Mouse (Mus musculus) heart, embryonic 11.5 days (tissue): ENCODE measurements around the gene Mthfd1. TPM values are rescaled to one million over a fixed set of nuclear protein-coding genes. Genes with fewer than 3 reads are reported as not detected.

Source experiments
- ATAC-seq: fragments of 200-750 bp; cut with Nextera tagmentation; replicated peaks from 2 replicates; pipeline ENCODE4 v1.8.0; 2017; ENCODE audit warnings: moderate library complexity; ENCODE audit not compliant: insufficient number of reproducible peaks, low FRiP score, low TSS enrichment
- H3K27ac ChIP-seq: fragments of 300-500 bp; sonication (generic); 2 replicates; pipeline ENCODE4 v1.5.1; 2014; ENCODE audit warnings: mild to moderate bottlenecking, low read depth, low read length
- H3K27me3 ChIP-seq: fragments of 300-500 bp; sonication (generic); 2 replicates; pipeline ENCODE4 v1.6.1; 2014; ENCODE audit warnings: mild to moderate bottlenecking, low read length, mixed read lengths; ENCODE audit not compliant: control insufficient read depth, insufficient read depth
- H3K36me3 ChIP-seq: fragments of 300-500 bp; sonication (generic); 2 replicates; pipeline ENCODE4 v1.6.1; 2014; ENCODE audit warnings: mild to moderate bottlenecking, low read length, moderate library complexity, mixed read lengths; ENCODE audit not compliant: control insufficient read depth, insufficient read depth
- H3K4me1 ChIP-seq: fragments of 300-500 bp; sonication (generic); 2 replicates; pipeline ENCODE4 v1.6.1; 2014; ENCODE audit warnings: low read length; ENCODE audit not compliant: control insufficient read depth, insufficient read depth
- H3K4me2 ChIP-seq: fragments of 300-500 bp; sonication (generic); 2 replicates; pipeline ENCODE4 v1.6.1; 2014; ENCODE audit warnings: mild to moderate bottlenecking, moderate library complexity
- H3K4me3 ChIP-seq: fragments of 300-500 bp; sonication (generic); 2 replicates; pipeline ENCODE4 v1.5.1; 2014; ENCODE audit warnings: low read depth, low read length
- H3K9ac ChIP-seq: fragments of 300-500 bp; sonication (generic); 2 replicates; pipeline ENCODE4 v1.6.1; 2014; ENCODE audit warnings: mild to moderate bottlenecking, low read depth, low read length, moderate library complexity
- H3K9me3 ChIP-seq: fragments of 300-500 bp; sonication (generic); replicated peaks from 2 replicates; pipeline ENCODE4 v1.6.1; 2016; ENCODE audit warnings: low read length; ENCODE audit not compliant: control insufficient read depth
- WGBS: fragments of 180-500 bp; shearing (Covaris S2); extraction: QIAGEN DNeasy Blood & Tissue Kit; methylation state at CpG from one replicate; pipeline ENCODE4 v1.1.7; 2014; ENCODE audit not compliant: insufficient replicate concordance; 5-methylcytosine and 5-hydroxymethylcytosine counted together
- polyA plus RNA-seq: library from polyadenylated mRNA; unstranded; fragments of >200 nt; fragmentation: Nextera tagmentation; extraction: Ambion mirVana; gene quantifications from 2 replicates; pipeline ENCODE4 v1.2.1, GENCODE M21; 2014

Gene Mthfd1
- polyA plus RNA-seq, 1 experiment from 2014 or later: 44.5 TPM

DNA sequence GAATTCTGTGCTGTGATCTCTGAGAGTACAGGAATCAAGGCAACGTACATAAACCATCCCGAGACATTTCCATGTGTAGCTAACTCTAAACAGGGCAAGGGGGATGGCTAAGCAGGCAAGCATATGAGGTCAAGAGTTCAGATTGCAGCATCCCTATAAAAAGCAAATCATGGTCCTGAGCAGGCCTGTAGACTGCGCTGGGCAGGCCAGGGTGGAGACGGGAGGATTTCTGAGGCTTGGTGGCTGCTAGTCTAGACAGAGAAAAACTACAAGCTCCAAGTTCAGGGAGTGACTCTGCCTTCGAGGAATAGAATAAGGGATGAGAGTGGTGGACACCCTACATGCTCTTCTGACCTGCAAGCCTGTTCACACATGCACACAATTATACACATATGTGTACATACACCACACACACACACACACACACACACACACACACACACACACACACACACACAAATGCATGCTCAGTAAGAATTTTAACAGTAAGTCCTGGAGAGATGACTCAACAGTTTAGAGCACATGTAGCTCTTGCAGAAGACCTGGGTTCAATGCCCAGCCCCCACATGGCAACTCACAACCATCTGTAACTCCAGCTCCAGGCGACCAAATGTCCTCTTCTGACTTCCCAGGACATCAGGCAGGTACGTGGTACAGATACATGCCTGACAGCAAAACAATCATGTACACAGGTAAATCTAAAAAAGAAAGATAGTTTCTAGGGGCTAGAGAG, 15.1 kb upstream of the Mthfd1 start:
- ATAC-seq: no peak
- no peaks in the 10 kb centered on the region for H3K9me3 ChIP-seq
- no peak overlapping the region for H3K27ac ChIP-seq
- H3K4me3 ChIP-seq: no peak overlapping the region
- no peak overlapping the region for H3K4me2 ChIP-seq
- no peaks in the 10 kb centered on the region for H3K36me3 ChIP-seq
- H3K27me3 ChIP-seq: no peaks in the 10 kb centered on the region
- no peaks in the 10 kb centered on the region for H3K4me1 ChIP-seq
- no peak overlapping the region for H3K9ac ChIP-seq
- 63% methylated on average over 7 of the region's 7 CpGs for WGBS

DNA sequence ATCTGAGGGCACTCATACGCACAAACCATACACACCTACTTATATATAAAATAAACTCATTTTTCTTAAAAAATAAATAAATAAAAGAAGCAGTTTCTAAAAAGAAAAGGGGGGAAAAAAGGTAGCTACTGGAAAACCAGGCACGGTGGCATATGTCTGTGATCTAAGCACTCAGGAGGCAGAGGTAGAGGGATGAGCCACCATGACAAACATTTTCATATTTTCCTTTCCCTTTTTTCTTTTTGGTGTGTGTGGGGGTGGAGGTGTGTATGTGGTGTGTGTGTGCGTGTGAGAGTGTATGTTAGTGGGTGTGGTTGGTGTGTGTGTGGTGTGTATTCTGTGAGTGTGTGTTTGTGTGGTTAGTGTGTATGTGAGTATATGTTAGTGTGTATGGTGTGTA, 14.4 kb upstream of the Mthfd1 start:
- Histone ChIP-seq H3K27me3 (no peaks in the 10 kb centered on the region), H3K4me2 (no peak overlapping the region), H3K4me1 (no peaks in the 10 kb centered on the region), H3K36me3 (no peaks in the 10 kb centered on the region), H3K4me3 (no peak overlapping the region), H3K9ac (no peak overlapping the region), H3K9me3 (no peaks in the 10 kb centered on the region), H3K27ac (no peak overlapping the region)
- 84% methylated on average over 3 of the region's 3 CpGs for WGBS
- no peak for ATAC-seq

DNA sequence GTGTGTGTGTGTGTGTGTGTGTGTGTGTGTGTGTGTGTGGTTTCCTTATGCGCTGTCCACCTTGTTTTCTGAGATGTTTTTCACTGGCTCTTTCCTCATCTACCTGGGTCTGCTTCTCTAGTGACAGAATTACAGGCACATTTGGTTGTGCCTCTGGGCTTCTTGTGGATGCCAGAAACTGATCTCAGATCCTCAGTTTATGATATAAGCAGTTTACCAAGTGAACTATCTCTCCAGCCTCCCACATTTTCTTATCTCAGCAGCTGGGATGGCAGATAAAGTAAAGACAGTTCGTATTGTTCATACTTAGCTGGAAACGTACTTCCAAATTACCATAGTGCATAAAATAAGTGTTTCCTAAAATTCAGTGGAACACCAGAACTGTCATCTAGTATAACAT, 14.0 kb upstream of the Mthfd1 start:
- ATAC-seq: no peak
- H3K4me3 ChIP-seq: no peak overlapping the region
- H3K4me2 ChIP-seq: no peak overlapping the region
- 62% methylated on average over 3 of the region's 3 CpGs for WGBS
- no peak overlapping the region for H3K9ac ChIP-seq
- no peaks in the 10 kb centered on the region for H3K27me3 ChIP-seq
- H3K4me1 ChIP-seq: no peaks in the 10 kb centered on the region
- H3K36me3 ChIP-seq: no peaks in the 10 kb centered on the region
- no peak overlapping the region for H3K27ac ChIP-seq
- no peaks in the 10 kb centered on the region for H3K9me3 ChIP-seq

DNA sequence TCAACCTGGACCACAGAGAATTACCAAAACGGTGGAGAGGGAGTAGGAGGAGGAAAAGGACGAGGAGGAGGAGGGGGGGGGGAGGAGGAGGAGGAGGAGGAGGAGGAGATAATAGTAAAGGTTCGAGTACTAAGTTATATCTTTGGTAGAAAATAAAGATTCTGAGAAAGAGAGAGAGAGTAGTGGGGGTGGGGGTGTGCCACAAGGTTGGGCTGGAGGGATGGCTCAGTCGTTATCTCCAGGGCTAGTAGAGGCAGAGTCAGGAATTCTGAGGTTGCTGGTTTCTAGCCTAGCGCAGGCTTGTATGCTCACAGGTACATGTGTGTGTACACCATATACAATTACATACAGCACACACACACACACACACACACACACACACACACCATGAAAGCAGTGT, 13.3 kb upstream of the Mthfd1 start:
- no peak overlapping the region for H3K4me2 ChIP-seq
- no peaks in the 10 kb centered on the region for H3K27me3 ChIP-seq
- WGBS: 40% methylated on average over 5 of the region's 5 CpGs
- H3K27ac ChIP-seq: no peak overlapping the region
- no peaks in the 10 kb centered on the region for H3K4me1 ChIP-seq
- H3K4me3 ChIP-seq: no peak overlapping the region
- no peaks in the 10 kb centered on the region for H3K9me3 ChIP-seq
- H3K36me3 ChIP-seq: no peaks in the 10 kb centered on the region
- no peak overlapping the region for H3K9ac ChIP-seq
- no peak for ATAC-seq

DNA sequence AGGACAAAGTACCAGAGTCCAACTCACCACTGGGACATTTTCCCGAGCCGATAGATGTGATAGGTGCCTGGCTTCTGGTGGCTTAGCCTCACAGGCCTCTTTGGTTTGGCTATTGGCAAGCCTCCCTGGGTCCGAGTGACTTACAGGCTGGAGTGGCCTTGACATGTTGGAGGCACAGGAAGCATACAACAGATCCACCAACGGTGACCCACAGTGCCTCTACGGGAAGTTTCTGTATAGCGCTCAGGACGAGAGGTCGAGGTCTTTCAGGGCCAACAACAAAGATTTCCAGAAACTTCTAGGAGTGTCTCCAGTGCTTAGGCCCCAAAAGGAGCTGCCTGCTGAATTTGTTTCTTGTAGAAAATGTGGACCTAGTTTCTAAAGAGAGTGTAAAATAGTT, 10.1 kb upstream of the Mthfd1 start:
- Histone ChIP-seq H3K4me1 (no peaks in the 10 kb centered on the region), H3K27me3 (no peaks in the 10 kb centered on the region), H3K4me2 (no peak overlapping the region), H3K27ac (no peak overlapping the region), H3K4me3 (no peak overlapping the region), H3K36me3 (no peaks in the 10 kb centered on the region), H3K9ac (no peak overlapping the region), H3K9me3 (no peaks in the 10 kb centered on the region)
- 80% methylated on average over 8 of the region's 8 CpGs for WGBS
- no peak for ATAC-seq

DNA sequence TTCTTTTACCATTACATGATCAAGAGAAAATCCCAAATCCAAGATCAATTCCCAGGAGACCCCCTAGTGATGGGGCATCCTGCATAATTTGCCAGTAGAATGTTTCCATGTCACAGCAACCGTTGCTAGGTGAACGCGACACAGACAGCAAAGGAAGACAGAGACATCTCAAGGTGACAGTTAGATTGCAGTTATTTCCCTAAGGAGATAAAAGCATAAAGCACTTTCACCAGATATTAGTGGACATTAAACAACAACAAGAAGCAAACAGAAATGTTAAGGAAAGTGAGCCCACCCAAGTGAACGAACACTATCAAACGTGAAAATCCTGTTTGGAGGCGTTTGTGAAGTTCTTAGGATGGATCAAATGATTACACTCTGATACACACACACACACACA, 8.5 kb upstream of the Mthfd1 start, which contains the start of gene Tex21:
TSS of gene Tex21 (minus strand) at position 101 of the 400 bp plus-strand sequence.
- no peak within 1 kb of the TSS for H3K9ac ChIP-seq
- no peak within 1 kb of the TSS for H3K4me2 ChIP-seq
- H3K4me3 ChIP-seq: no peak within 1 kb of the TSS
- H3K4me1 ChIP-seq: no peaks in the 10 kb centered on the region
- H3K9me3 ChIP-seq: no peaks in the 10 kb centered on the region
- no peaks in the 10 kb centered on the region for H3K27me3 ChIP-seq
- no peaks in the 10 kb centered on the region for H3K36me3 ChIP-seq
- 81% methylated on average over 6 of the region's 6 CpGs for WGBS
- ATAC-seq: no peak
- no peak within 1 kb of the TSS for H3K27ac ChIP-seq

DNA sequence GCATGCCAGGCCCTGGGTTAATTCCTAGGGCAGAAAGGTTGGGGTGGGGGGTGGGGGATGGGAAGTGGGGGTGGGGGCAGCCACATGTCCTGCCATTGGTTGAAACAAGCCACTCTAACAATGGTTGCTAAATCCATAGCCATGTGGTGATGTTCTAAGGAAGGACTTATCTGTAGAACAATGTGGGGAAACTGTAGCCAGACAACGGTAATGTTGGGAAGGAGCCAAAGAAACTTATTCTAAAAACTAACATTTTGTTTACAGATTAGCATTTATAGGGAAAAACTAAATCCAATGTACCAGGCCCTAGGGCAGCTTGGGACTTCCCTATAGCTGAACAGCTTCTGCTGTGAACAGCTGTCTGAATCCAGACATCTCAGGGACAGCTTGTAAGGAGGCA, 2.0 kb upstream of the Mthfd1 start:
- no peak overlapping the region for H3K9ac ChIP-seq
- 50% methylated on average over 1 of the region's 1 CpGs for WGBS
- no peaks in the 10 kb centered on the region for H3K27me3 ChIP-seq
- no peaks in the 10 kb centered on the region for H3K36me3 ChIP-seq
- H3K4me3 ChIP-seq: no peak overlapping the region
- no peak overlapping the region for H3K27ac ChIP-seq
- no peak overlapping the region for H3K4me2 ChIP-seq
- ATAC-seq: no peak
- no peaks in the 10 kb centered on the region for H3K9me3 ChIP-seq
- peaks cover 6% of the 10 kb centered on the region for H3K4me1 ChIP-seq

DNA sequence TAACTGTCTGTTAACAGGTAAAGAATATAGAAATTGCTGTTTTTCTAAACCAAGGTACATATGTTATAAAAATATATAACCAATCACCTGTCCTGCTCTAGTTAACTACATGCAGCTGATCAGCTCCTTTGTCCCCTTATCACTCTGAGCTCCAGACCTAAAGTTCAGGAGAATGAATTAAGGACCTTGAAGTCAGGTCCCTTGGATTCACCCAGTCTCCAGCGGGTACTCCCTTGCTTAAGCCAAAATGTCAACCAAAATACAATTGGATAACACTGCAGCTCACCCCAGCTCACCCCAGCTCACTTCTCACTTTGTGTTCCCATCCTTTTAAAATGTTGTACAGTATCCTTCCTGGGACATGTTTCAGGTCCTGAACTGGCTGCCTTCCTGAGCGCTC, 1.5 kb upstream of the Mthfd1 start:
- Histone ChIP-seq H3K27me3 (no peaks in the 10 kb centered on the region), H3K4me3 (no peak overlapping the region), H3K4me2 (no peak overlapping the region), H3K4me1 (peaks cover 6% of the 10 kb centered on the region), H3K9ac (no peak overlapping the region), H3K9me3 (no peaks in the 10 kb centered on the region), H3K27ac (no peak overlapping the region), H3K36me3 (no peaks in the 10 kb centered on the region)
- ATAC-seq: no peak
- 80% methylated on average over 2 of the region's 2 CpGs for WGBS

DNA sequence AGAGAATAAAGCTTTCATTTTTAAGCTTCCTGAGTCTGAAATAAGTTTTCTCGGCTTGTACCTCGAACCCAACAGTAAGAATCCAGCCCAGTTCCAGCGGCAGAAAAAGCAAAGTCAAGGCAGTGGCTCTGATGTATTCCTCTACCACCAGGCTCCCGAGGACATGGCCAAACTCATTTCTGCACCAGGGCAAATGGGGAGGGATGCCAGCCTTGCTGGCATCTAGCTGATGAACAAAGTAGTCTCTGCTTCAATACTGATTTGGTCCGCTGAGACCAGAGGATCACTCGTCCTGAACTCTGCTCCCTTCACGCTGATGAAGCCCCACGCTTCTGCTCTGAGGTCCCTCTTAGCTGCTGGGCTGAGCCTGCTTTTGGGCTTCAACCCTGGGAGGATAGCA, 1.1 kb upstream of the Mthfd1 start:
- 75% methylated on average over 8 of the region's 8 CpGs for WGBS
- Histone ChIP-seq H3K4me2 (no peak overlapping the region), H3K9ac (no peak overlapping the region), H3K27me3 (no peaks in the 10 kb centered on the region), H3K27ac (no peak overlapping the region), H3K9me3 (no peaks in the 10 kb centered on the region), H3K36me3 (no peaks in the 10 kb centered on the region), H3K4me3 (no peak overlapping the region), H3K4me1 (peaks cover 6% of the 10 kb centered on the region)
- no peak for ATAC-seq
